Mouse (Mus musculus): ENCODE results near the gene Nkx2-5. TPM values are rescaled to one million over a fixed set of nuclear protein-coding genes. Genes with fewer than 3 reads are reported as not detected.

Gene Nkx2-5
- polyA plus RNA-seq, 1 experiment = not detected

GRCm38 (mm10) chr17:26852262-26852661, 7.5 kb upstream of the Nkx2-5 start:
- peaks cover 8% of the 10 kb centered on the region; the same call in 1 of the 2 replicates for H3K4me1 ChIP-seq (ENCODE audit: control insufficient read depth, insufficient read depth, low read length)
- no peak overlapping the region for H3K27ac ChIP-seq (ENCODE audit: insufficient read depth, low read length)
- no peak overlapping the region for H3K4me3 ChIP-seq (ENCODE audit: insufficient read depth, low read length)
- TF ChIP-seq POLR2A (IDR thresholded peaks at IDR 0.05; ENCODE audit: low read depth, low read length) (no peak), CTCF (IDR thresholded peaks at IDR 0.05; ENCODE audit: borderline replicate concordance, insufficient read depth, low read length) (no peak)

- no peak overlapping the region for H3K4me3 ChIP-seq (ENCODE audit: insufficient read depth, low read length)
- no peak overlapping the region for H3K27ac ChIP-seq (ENCODE audit: insufficient read depth, low read length)
- TF ChIP-seq CTCF (IDR thresholded peaks at IDR 0.05; ENCODE audit: borderline replicate concordance, insufficient read depth, low read length) (no peak), POLR2A (IDR thresholded peaks at IDR 0.05; ENCODE audit: low read depth, low read length) (no peak)
- peaks cover 8% of the 10 kb centered on the region; the same call in 1 of the 2 replicates for H3K4me1 ChIP-seq (ENCODE audit: control insufficient read depth, insufficient read depth, low read length)
These were observed 6.3 kb upstream of the Nkx2-5 start for GRCm38 (mm10) chr17:26851136-26851460.

DNA sequence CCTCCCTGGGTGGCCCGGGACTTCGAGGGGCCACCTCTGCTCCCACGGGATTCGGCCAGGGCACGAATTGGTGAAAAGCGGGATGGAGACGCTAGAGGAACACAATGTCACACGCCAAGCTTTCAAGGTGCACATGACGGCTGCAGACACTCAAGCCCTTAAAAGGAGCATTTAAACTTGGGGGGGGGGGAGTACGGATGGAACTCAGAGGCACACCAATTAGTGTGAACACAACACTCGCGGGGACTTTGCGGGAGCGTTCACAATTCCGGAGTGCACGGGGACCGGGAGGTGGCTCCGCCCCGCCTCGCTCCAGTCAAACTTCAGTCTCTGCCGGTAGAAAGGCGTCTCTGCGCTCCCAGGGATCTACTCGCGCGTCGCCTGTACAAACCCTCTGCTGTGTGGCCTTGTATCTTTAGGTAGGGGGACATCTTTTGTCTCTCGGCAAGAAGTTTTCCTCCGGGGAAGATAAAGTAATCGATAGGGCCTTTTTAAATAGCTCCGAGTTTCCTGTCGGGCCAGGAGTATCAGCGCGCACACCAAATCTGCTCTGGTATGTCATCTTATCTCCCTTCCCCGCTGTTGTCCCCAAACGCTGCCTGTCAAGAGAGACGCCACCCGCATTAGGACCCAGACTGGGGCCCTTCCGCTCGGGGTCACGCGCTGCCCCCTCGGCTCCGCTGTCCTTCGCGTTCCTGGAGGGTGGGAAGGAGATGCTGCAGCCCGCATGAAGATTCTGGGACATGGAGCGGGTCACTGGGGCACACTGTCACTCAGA, 5.7 kb upstream of the Nkx2-5 start:
- no peak for TF ChIP-seq CTCF (IDR thresholded peaks at IDR 0.05; ENCODE audit: borderline replicate concordance, insufficient read depth, low read length)
- no peak for TF ChIP-seq POLR2A (IDR thresholded peaks at IDR 0.05; ENCODE audit: low read depth, low read length)
- Histone ChIP-seq H3K27ac (ENCODE audit: insufficient read depth, low read length) (no peak overlapping the region), H3K4me3 (ENCODE audit: insufficient read depth, low read length) (peak overlapping the region; percentile 8), H3K4me1 (ENCODE audit: control insufficient read depth, insufficient read depth, low read length) (peaks cover 8% of the 10 kb centered on the region; the same call in 1 of the 2 replicates)

DNA sequence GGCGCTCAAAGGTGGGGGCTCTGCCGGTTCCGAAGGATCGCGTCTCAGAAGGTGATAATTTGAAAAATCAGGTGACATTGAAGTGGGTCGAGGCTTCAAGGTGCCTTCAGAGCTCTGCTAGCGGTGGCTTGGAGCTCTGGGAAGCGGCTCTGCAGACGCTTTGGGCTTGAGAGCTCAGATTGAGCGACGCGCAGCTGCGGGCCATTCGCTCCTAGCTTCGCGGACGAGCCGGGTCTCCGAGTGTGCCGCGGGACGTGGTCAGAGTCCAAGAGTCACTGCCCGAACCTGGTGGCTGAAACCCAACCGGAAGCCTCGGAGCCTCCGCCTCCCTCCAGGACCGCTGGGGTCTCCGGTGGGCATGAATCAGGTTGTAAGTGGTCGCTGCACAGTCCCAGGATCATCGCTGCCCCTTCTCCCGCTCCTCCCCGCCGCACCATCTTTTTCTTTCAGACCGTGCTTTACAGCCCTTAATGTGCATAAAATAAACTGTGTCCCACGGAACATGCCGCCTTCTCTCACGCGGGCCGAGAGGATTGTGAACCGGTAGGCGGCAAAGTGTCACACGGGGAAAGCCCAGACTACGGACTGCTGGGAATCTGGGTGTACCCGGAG, 5.0 kb upstream of the Nkx2-5 start:
- Histone ChIP-seq H3K27ac (ENCODE audit: insufficient read depth, low read length) (no peak overlapping the region), H3K4me3 (ENCODE audit: insufficient read depth, low read length) (peak overlapping the region; percentile 8), H3K4me1 (ENCODE audit: control insufficient read depth, insufficient read depth, low read length) (peaks cover 8% of the 10 kb centered on the region; the same call in 1 of the 2 replicates)
- TF ChIP-seq POLR2A (IDR thresholded peaks at IDR 0.05; ENCODE audit: low read depth, low read length) (no peak), CTCF (IDR thresholded peaks at IDR 0.05; ENCODE audit: borderline replicate concordance, insufficient read depth, low read length) (no peak)

- H3K4me1 ChIP-seq (ENCODE audit: control insufficient read depth, insufficient read depth, low read length) = peaks cover 10% of the 10 kb centered on the region; the same call in 1 of the 2 replicates
- H3K27ac ChIP-seq (ENCODE audit: insufficient read depth, low read length) = no peak overlapping the region
- H3K4me3 ChIP-seq (ENCODE audit: insufficient read depth, low read length) = no peak overlapping the region
- no peak for TF ChIP-seq POLR2A (IDR thresholded peaks at IDR 0.05; ENCODE audit: low read depth, low read length)
- TF ChIP-seq CTCF (IDR thresholded peaks at IDR 0.05; ENCODE audit: borderline replicate concordance, insufficient read depth, low read length) = no peak
These were observed 4.4 kb upstream of the Nkx2-5 start for GRCm38 (mm10) chr17:26849106-26849745.

- Histone ChIP-seq H3K4me3 (ENCODE audit: insufficient read depth, low read length) (no peak overlapping the region), H3K4me1 (ENCODE audit: control insufficient read depth, insufficient read depth, low read length) (peaks cover 10% of the 10 kb centered on the region; the same call in 1 of the 2 replicates), H3K27ac (ENCODE audit: insufficient read depth, low read length) (no peak overlapping the region)
- TF ChIP-seq POLR2A (IDR thresholded peaks at IDR 0.05; ENCODE audit: low read depth, low read length) = no peak
- no peak for TF ChIP-seq CTCF (IDR thresholded peaks at IDR 0.05; ENCODE audit: borderline replicate concordance, insufficient read depth, low read length)
These were observed 3.4 kb upstream of the Nkx2-5 start for GRCm38 (mm10) chr17:26848236-26848635.

DNA sequence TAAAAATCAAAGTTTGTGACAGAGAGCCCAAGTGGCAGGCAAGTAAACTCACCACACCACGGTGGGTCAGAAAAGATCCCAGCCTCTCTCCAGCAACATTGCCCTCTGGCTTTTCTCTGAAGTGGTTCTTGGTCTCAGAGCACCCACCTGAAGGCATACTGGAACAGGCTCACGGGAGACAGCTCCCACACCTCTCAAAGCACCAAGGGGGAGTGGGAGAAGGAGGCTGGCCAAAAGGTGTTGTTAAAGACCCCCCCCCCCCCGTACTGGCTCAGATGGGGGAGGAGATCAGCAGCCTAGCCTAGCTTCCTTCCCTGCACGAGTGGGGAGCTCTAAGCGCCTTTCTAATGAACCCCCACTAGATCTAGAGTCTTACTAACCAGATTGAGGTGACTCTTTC, 3.0 kb upstream of the Nkx2-5 start:
- TF ChIP-seq CTCF (IDR thresholded peaks at IDR 0.05; ENCODE audit: borderline replicate concordance, insufficient read depth, low read length) (no peak), POLR2A (IDR thresholded peaks at IDR 0.05; ENCODE audit: low read depth, low read length) (no peak)
- H3K4me3 ChIP-seq (ENCODE audit: insufficient read depth, low read length) = no peak overlapping the region
- no peak overlapping the region for H3K27ac ChIP-seq (ENCODE audit: insufficient read depth, low read length)
- H3K4me1 ChIP-seq (ENCODE audit: control insufficient read depth, insufficient read depth, low read length) = peaks cover 10% of the 10 kb centered on the region; the same call in 1 of the 2 replicates

DNA sequence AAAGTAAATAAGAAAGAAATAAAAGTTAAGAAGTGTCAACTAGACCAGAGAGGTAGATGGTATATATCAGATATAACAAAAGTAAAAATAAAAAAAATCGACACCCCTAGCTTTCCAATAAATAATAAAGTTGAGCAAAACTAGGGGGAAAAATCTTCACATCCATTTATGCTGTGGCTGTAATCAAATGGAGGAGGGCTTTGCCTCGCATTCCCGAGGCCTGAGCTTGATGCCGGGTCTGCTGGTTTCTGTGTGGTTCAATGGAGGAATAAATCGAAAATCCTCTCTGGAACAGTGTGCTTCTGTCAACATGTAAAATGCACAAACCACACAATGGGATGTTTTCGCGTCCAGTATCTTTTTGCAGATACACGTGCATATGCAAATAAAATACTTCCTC, 1.6 kb upstream of the Nkx2-5 start:
- H3K27ac ChIP-seq (ENCODE audit: insufficient read depth, low read length) = no peak overlapping the region
- H3K4me1 ChIP-seq (ENCODE audit: control insufficient read depth, insufficient read depth, low read length) = peaks cover 10% of the 10 kb centered on the region; the same call in 1 of the 2 replicates
- no peak overlapping the region for H3K4me3 ChIP-seq (ENCODE audit: insufficient read depth, low read length)
- TF ChIP-seq CTCF (IDR thresholded peaks at IDR 0.05; ENCODE audit: borderline replicate concordance, insufficient read depth, low read length) = no peak
- TF ChIP-seq POLR2A (IDR thresholded peaks at IDR 0.05; ENCODE audit: low read depth, low read length) = no peak

DNA sequence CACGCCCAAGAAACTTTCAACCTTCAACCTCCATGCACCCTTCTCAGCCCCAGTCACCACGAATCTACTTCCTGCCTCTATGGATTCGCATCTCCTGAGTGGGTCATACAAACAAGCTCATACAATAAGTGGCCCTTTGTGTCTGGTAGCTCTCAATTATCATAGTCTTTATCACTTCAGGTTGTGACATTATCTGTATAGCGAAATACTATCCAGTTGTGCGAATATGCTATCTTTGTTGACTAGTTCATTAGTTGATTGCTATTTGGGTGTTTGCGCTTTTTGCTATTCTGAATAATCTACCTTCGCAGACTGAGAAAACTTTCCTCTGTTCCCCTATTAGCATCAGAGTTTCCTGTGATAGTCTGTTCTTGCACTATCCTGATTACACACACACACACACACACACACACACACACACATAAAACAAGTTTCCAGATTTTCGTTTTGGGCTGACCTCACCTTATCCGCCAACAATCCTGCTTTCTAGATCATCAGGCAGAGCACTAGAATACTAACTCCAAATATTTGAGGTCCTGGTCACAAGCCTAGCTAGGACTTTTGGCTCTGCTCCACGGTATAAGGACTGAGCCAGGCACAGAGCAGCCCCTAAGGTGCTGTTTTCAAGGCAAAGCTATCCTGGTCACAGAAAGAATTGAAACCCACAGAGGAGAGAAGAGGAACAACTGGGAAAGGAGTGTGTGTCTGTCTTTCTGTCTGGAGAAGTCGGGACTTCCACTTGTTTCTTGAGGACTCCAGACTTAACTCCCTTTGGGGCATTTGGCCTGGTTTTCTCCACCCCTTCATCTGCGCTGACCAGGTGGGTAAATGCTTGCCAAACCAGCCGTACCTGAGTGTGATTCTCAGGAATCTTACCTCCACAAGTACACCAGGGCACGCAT, 591 bp upstream of the Nkx2-5 start:
- TF ChIP-seq CTCF (IDR thresholded peaks at IDR 0.05; ENCODE audit: borderline replicate concordance, insufficient read depth, low read length) (no peak), POLR2A (IDR thresholded peaks at IDR 0.05; ENCODE audit: low read depth, low read length) (no peak)
- H3K4me1 ChIP-seq (ENCODE audit: control insufficient read depth, insufficient read depth, low read length) = peaks cover 10% of the 10 kb centered on the region; the same call in 1 of the 2 replicates
- no peak overlapping the region for H3K4me3 ChIP-seq (ENCODE audit: insufficient read depth, low read length)
- H3K27ac ChIP-seq (ENCODE audit: insufficient read depth, low read length) = no peak overlapping the region

All from embryonic fibroblast, embryonic 13.5 days (primary cell).